Mouse (Mus musculus) olfactory bulb, adult 2 months (tissue): ENCODE data around the gene Dusp8.

Experiments
- CTCF ChIP-seq: fragments of 200-500 bp; IDR thresholded peaks from 2 replicates; pipeline ENCODE4 v1.5.1; 2012; ENCODE audit warnings: low read depth, mild to moderate bottlenecking, low read length, moderate library complexity; ENCODE audit not compliant: insufficient read depth
- POLR2A ChIP-seq: fragments of 200-500 bp; IDR thresholded peaks from 2 replicates; pipeline ENCODE4 v1.6.1; 2012; ENCODE audit warnings: mild to moderate bottlenecking, low read depth, low read length, moderate library complexity; ENCODE audit not compliant: insufficient read depth

GRCm38 (mm10) chr7:142082607-142083006 is 13.0 kb downstream of the Dusp8 start:
- no peak for TF ChIP-seq CTCF
- TF ChIP-seq POLR2A: no peak
